Mouse (Mus musculus): ENCODE measurements around the gene Nfic.

Nfic gene

GRCm38 (mm10) chr10:81429605-81430061, 25.8 kb downstream of the Nfic start:
- peak; percentile 97 for DNase-seq

GRCm38 (mm10) chr10:81429092-81429491, 26.3 kb downstream of the Nfic start:
- DNase-seq: peak in 1 of 2 experiments; percentile 4

- DNase-seq: no peak
Observed at GRCm38 (mm10) chr10:81428507-81428870, 26.9 kb downstream of the Nfic start.

- peak in 1 of 2 experiments; percentile 44 for DNase-seq
Observed at GRCm38 (mm10) chr10:81427804-81428506, 27.5 kb downstream of the Nfic start.

- no peak for DNase-seq
Observed at GRCm38 (mm10) chr10:81427327-81427726, 28.1 kb downstream of the Nfic start.

- peak; percentile 83 to 90 for DNase-seq
Observed at GRCm38 (mm10) chr10:81426897-81427296, 28.5 kb downstream of the Nfic start.

GRCm38 (mm10) chr10:81426081-81426671, 29.3 kb downstream of the Nfic start:
- peak; percentile 37 to 69 for DNase-seq

GRCm38 (mm10) chr10:81425236-81425850, 30.1 kb downstream of the Nfic start:
- DNase-seq: peak; percentile 50 to 85

GRCm38 (mm10) chr10:81424246-81425051, 31.0 kb downstream of the Nfic start:
- DNase-seq: peak; percentile 81 to 93

GRCm38 (mm10) chr10:81423476-81424245, 31.8 kb downstream of the Nfic start:
- peak; percentile 1 to 43 for DNase-seq

GRCm38 (mm10) chr10:81422661-81423217, 32.7 kb downstream of the Nfic start:
- peak in 1 of 2 experiments; percentile 1 for DNase-seq

- peak; percentile 2 to 55 for DNase-seq
Observed at GRCm38 (mm10) chr10:81422191-81422590, 33.2 kb downstream of the Nfic start.

- peak; percentile 2 to 52 for DNase-seq
Observed at GRCm38 (mm10) chr10:81421797-81422100, 33.7 kb downstream of the Nfic start.

- DNase-seq: peak in 1 of 2 experiments; percentile 1
Observed at GRCm38 (mm10) chr10:81421041-81421796, 34.2 kb downstream of the Nfic start.

- DNase-seq: peak; percentile 3 to 61
Observed at GRCm38 (mm10) chr10:81420191-81420767, 35.2 kb downstream of the Nfic start.

GRCm38 (mm10) chr10:81419111-81419928, 36.1 kb downstream of the Nfic start:
- DNase-seq: peak in 1 of 2 experiments; percentile 36

- peak in 1 of 2 experiments; percentile 60 for DNase-seq
Observed at GRCm38 (mm10) chr10:81418216-81419070, 37.0 kb downstream of the Nfic start.
